Mouse (Mus musculus): Measurements from ENCODE around the gene Syvn1. TPM values are rescaled to one million over a fixed set of nuclear protein-coding genes. Genes with fewer than 3 reads are reported as not detected.

Syvn1 gene
- total RNA-seq (2015; ENCODE audit: low replicate concordance) (29.3 and 45.8 TPM in 2 replicates), total RNA-seq (2017; ENCODE audit: low replicate concordance) (16.8 and 20.8 TPM in 2 replicates)

GRCm38 (mm10) chr19:6046294-6047153, at the start of gene Syvn1:
Gene Syvn1, plus strand, starts transcription at chr19:6046576.
- ATAC-seq (replicated peaks; ENCODE audit: low FRiP score, poor library complexity, severe bottlenecking), result peak; percentile 87

- ATAC-seq (replicated peaks; ENCODE audit: low FRiP score, poor library complexity, severe bottlenecking), result 0 out of 2 replicates have a peak, but pooled peaks have one; percentile 61
Observed at GRCm38 (mm10) chr19:5998180-5998579, 48.2 kb upstream of the Syvn1 start.

GRCm38 (mm10) chr19:5999969-6000368, 46.4 kb upstream of the Syvn1 start:
- no peak for ATAC-seq (replicated peaks; ENCODE audit: low FRiP score, poor library complexity, severe bottlenecking)

GRCm38 (mm10) chr19:6005541-6005940, 40.8 kb upstream of the Syvn1 start:
- ATAC-seq (replicated peaks; ENCODE audit: low FRiP score, poor library complexity, severe bottlenecking), result no peak

GRCm38 (mm10) chr19:6007013-6007412, 39.4 kb upstream of the Syvn1 start:
- ATAC-seq (replicated peaks; ENCODE audit: low FRiP score, poor library complexity, severe bottlenecking), result no peak

- ATAC-seq (replicated peaks; ENCODE audit: low FRiP score, poor library complexity, severe bottlenecking), result no peak
Observed at GRCm38 (mm10) chr19:6009137-6009536, 37.2 kb upstream of the Syvn1 start.

- ATAC-seq (replicated peaks; ENCODE audit: low FRiP score, poor library complexity, severe bottlenecking), result no peak
Observed at GRCm38 (mm10) chr19:6013691-6014090, 32.7 kb upstream of the Syvn1 start.

- peak; percentile 84 for ATAC-seq (replicated peaks; ENCODE audit: low FRiP score, poor library complexity, severe bottlenecking)
Observed at GRCm38 (mm10) chr19:6014991-6015510, 31.3 kb upstream of the Syvn1 start.

GRCm38 (mm10) chr19:6015511-6016315, 30.7 kb upstream of the Syvn1 start, which contains the start of gene Capn1:
Gene Capn1, minus strand, starts transcription at chr19:6015897.
- ATAC-seq (replicated peaks; ENCODE audit: low FRiP score, poor library complexity, severe bottlenecking), result peak; percentile 47

GRCm38 (mm10) chr19:6016532-6016931, 29.8 kb upstream of the Syvn1 start:
- no peak for ATAC-seq (replicated peaks; ENCODE audit: low FRiP score, poor library complexity, severe bottlenecking)

GRCm38 (mm10) chr19:6018142-6019089, 28.0 kb upstream of the Syvn1 start:
- peak; percentile 61 for ATAC-seq (replicated peaks; ENCODE audit: low FRiP score, poor library complexity, severe bottlenecking)

GRCm38 (mm10) chr19:6020276-6020675, 26.1 kb upstream of the Syvn1 start:
- no peak for ATAC-seq (replicated peaks; ENCODE audit: low FRiP score, poor library complexity, severe bottlenecking)

GRCm38 (mm10) chr19:6023059-6023458, 23.3 kb upstream of the Syvn1 start:
- no peak for ATAC-seq (replicated peaks; ENCODE audit: low FRiP score, poor library complexity, severe bottlenecking)

GRCm38 (mm10) chr19:6023930-6024329, 22.4 kb upstream of the Syvn1 start:
- no peak for ATAC-seq (replicated peaks; ENCODE audit: low FRiP score, poor library complexity, severe bottlenecking)

- ATAC-seq (replicated peaks; ENCODE audit: low FRiP score, poor library complexity, severe bottlenecking), result no peak
Observed at GRCm38 (mm10) chr19:6028991-6029390, 17.4 kb upstream of the Syvn1 start.

- ATAC-seq (replicated peaks; ENCODE audit: low FRiP score, poor library complexity, severe bottlenecking), result no peak
Observed at GRCm38 (mm10) chr19:6029426-6029825, 16.9 kb upstream of the Syvn1 start.

GRCm38 (mm10) chr19:6030520-6031280, 15.7 kb upstream of the Syvn1 start:
- ATAC-seq (replicated peaks; ENCODE audit: low FRiP score, poor library complexity, severe bottlenecking), result 0 out of 2 replicates have a peak, but pooled peaks have one; percentile 30

GRCm38 (mm10) chr19:6035966-6036585, 10.3 kb upstream of the Syvn1 start:
- no peak for ATAC-seq (replicated peaks; ENCODE audit: low FRiP score, poor library complexity, severe bottlenecking)
